Mouse (Mus musculus): ENCODE measurements around the gene Gstt3.

Gene Gstt3

GRCm38 (mm10) chr10:75780769-75781578 lies at the start of gene Gstt3, which contains the start of gene Gm20441:
Gstt3 (minus strand) TSS chr10:75781414.
Gm20441 (minus strand) TSS chr10:75780954.
- in situ Hi-C loops (cut with MboI; ENCODE audit: unreplicated experiment in 2 of 2): loop anchor here in 1 of 2 experiments (5.0 kb wide), 1 partner anchor 46 kb away; no protein-coding TSS in a partner anchor

GRCm38 (mm10) chr10:75830275-75830670 lies 49.1 kb upstream of the Gstt3 start:
- in situ Hi-C loops (cut with MboI; ENCODE audit: unreplicated experiment in 2 of 2): loop anchor here in 1 of 2 experiments (5.0 kb wide), 1 partner anchor 63 kb away; no protein-coding TSS in a partner anchor

GRCm38 (mm10) chr10:75829529-75830274 lies 48.5 kb upstream of the Gstt3 start:
- in situ Hi-C loops (cut with MboI; ENCODE audit: unreplicated experiment in 2 of 2): loop anchor here (5.0 kb wide), 2 partner anchors 47 to 62 kb away; partner anchors contain the start of genes Gm20441 (in 1 of the 2) and Gstt3 (in 1 of the 2)

GRCm38 (mm10) chr10:75828500-75828931 lies 47.3 kb upstream of the Gstt3 start:
- in situ Hi-C loops (cut with MboI; ENCODE audit: unreplicated experiment in 2 of 2): loop anchor here in 1 of 2 experiments (5.0 kb wide), 1 partner anchor 46 kb away; the partner anchor contains the start of genes Gm20441 and Gstt3

GRCm38 (mm10) chr10:75827668-75828360 lies 46.6 kb upstream of the Gstt3 start:
- in situ Hi-C loops (cut with MboI; ENCODE audit: unreplicated experiment in 2 of 2): loop anchor here in 1 of 2 experiments (5.0 kb wide), 1 partner anchor 46 kb away; the partner anchor contains the start of genes Gm20441 and Gstt3

- in situ Hi-C loops (cut with MboI; ENCODE audit: unreplicated experiment in 2 of 2): no loop called here
Measured at GRCm38 (mm10) chr10:75824530-75824929, 43.3 kb upstream of the Gstt3 start.

- in situ Hi-C loops (cut with MboI; ENCODE audit: unreplicated experiment in 2 of 2): no loop called here
Measured at GRCm38 (mm10) chr10:75823782-75824181, 42.6 kb upstream of the Gstt3 start.

- in situ Hi-C loops (cut with MboI; ENCODE audit: unreplicated experiment in 2 of 2): no loop called here
Measured at GRCm38 (mm10) chr10:75822443-75822842, 41.2 kb upstream of the Gstt3 start, which contains the start of gene Gstt4. Gstt4 (minus strand) TSS chr10:75822543.

- in situ Hi-C loops (cut with MboI; ENCODE audit: unreplicated experiment in 2 of 2): no loop called here
Measured at GRCm38 (mm10) chr10:75819882-75820281, 38.7 kb upstream of the Gstt3 start.

- in situ Hi-C loops (cut with MboI; ENCODE audit: unreplicated experiment in 2 of 2): no loop called here
Measured at GRCm38 (mm10) chr10:75818641-75819040, 37.4 kb upstream of the Gstt3 start.

GRCm38 (mm10) chr10:75804217-75804616 lies 23.0 kb upstream of the Gstt3 start:
- in situ Hi-C loops (cut with MboI; ENCODE audit: unreplicated experiment in 2 of 2): no loop called here

- in situ Hi-C loops (cut with MboI; ENCODE audit: unreplicated experiment in 2 of 2): no loop called here
Measured at GRCm38 (mm10) chr10:75798176-75798696, 17.0 kb upstream of the Gstt3 start, which contains the start of gene Gstt1. Gstt1 (minus strand) TSS chr10:75798584.

- in situ Hi-C loops (cut with MboI; ENCODE audit: unreplicated experiment in 2 of 2): no loop called here
Measured at GRCm38 (mm10) chr10:75797619-75798175, 16.5 kb upstream of the Gstt3 start.

- in situ Hi-C loops (cut with MboI; ENCODE audit: unreplicated experiment in 2 of 2): no loop called here
Measured at GRCm38 (mm10) chr10:75796731-75797516, 15.7 kb upstream of the Gstt3 start.

GRCm38 (mm10) chr10:75794880-75795279 lies 13.7 kb upstream of the Gstt3 start:
- in situ Hi-C loops (cut with MboI; ENCODE audit: unreplicated experiment in 2 of 2): no loop called here

- in situ Hi-C loops (cut with MboI; ENCODE audit: unreplicated experiment in 2 of 2): no loop called here
Measured at GRCm38 (mm10) chr10:75790773-75791172, 9.6 kb upstream of the Gstt3 start.

GRCm38 (mm10) chr10:75789841-75790240 lies 8.6 kb upstream of the Gstt3 start:
- in situ Hi-C loops (cut with MboI; ENCODE audit: unreplicated experiment in 2 of 2): no loop called here

GRCm38 (mm10) chr10:75789081-75789735 lies 8.0 kb upstream of the Gstt3 start:
- in situ Hi-C loops (cut with MboI; ENCODE audit: unreplicated experiment in 2 of 2): no loop called here

Measured in v-Abl transformed pro-B cells (cell line).